Mouse (Mus musculus): ENCODE measurements at regions not wholly inside any gene's neighbourhood (a gene's known extent, or its start where the extent isn't known, plus 50 kb on each side); places are given as distances from the start of the nearest gene placed in this dataset.

GRCm38 (mm10) chr10:19269418-19269817 lies 86.9 kb upstream of the Olig3 start:
- Histone ChIP-seq H3K9me3 (ENCODE audit: control insufficient read depth, low read length) (no peaks in the 10 kb centered on the region), H3K9ac (ENCODE audit: low read depth, low read length) (no peak overlapping the region), H3K4me1 (ENCODE audit: control insufficient read depth, insufficient read depth, low read length) (no peaks in the 10 kb centered on the region), H3K4me3 (ENCODE audit: low read depth, low read length) (no peak overlapping the region), H3K27ac (replicated peaks; ENCODE audit: low read depth, low read length) (no peak overlapping the region), H3K36me3 (ENCODE audit: control insufficient read depth, insufficient read depth, low read length) (no peaks in the 10 kb centered on the region), H3K27me3 (replicated peaks; ENCODE audit: control insufficient read depth, insufficient read depth, low read length) (no peaks in the 10 kb centered on the region), H3K4me2 (ENCODE audit: low read depth, low read length) (no peak overlapping the region)
- WGBS: 70% methylated on average over 1 of the region's 1 CpGs
- DNase-seq (ENCODE audit: low spot score): no peak
- ATAC-seq (ENCODE audit: low read depth): no peak

GRCm38 (mm10) chr10:19268051-19268450 lies 88.3 kb upstream of the Olig3 start:
- no peak overlapping the region for H3K4me3 ChIP-seq (ENCODE audit: low read depth, low read length)
- no peaks in the 10 kb centered on the region for H3K4me1 ChIP-seq (ENCODE audit: control insufficient read depth, insufficient read depth, low read length)
- H3K9me3 ChIP-seq (ENCODE audit: control insufficient read depth, low read length): no peaks in the 10 kb centered on the region
- H3K27ac ChIP-seq (replicated peaks; ENCODE audit: low read depth, low read length): no peak overlapping the region
- 57% methylated on average over 4 of the region's 4 CpGs for WGBS
- peak; percentile 3 for DNase-seq (ENCODE audit: low spot score)
- H3K4me2 ChIP-seq (ENCODE audit: low read depth, low read length): no peak overlapping the region
- no peaks in the 10 kb centered on the region for H3K27me3 ChIP-seq (replicated peaks; ENCODE audit: control insufficient read depth, insufficient read depth, low read length)
- ATAC-seq (ENCODE audit: low read depth): no peak
- no peak overlapping the region for H3K9ac ChIP-seq (ENCODE audit: low read depth, low read length)
- no peaks in the 10 kb centered on the region for H3K36me3 ChIP-seq (ENCODE audit: control insufficient read depth, insufficient read depth, low read length)

GRCm38 (mm10) chr10:19240102-19240759 lies 116.1 kb upstream of the Olig3 start:
- ATAC-seq (ENCODE audit: low read depth) (0 out of 2 replicates have a peak, but pooled peaks have one; percentile 63), DNase-seq (ENCODE audit: low spot score) (peak; percentile 83)
- Histone ChIP-seq H3K4me2 (ENCODE audit: low read depth, low read length) (no peak overlapping the region), H3K9ac (ENCODE audit: low read depth, low read length) (no peak overlapping the region), H3K27me3 (replicated peaks; ENCODE audit: control insufficient read depth, insufficient read depth, low read length) (no peaks in the 10 kb centered on the region), H3K27ac (replicated peaks; ENCODE audit: low read depth, low read length) (no peak overlapping the region), H3K4me3 (ENCODE audit: low read depth, low read length) (no peak overlapping the region), H3K4me1 (ENCODE audit: control insufficient read depth, insufficient read depth, low read length) (no peaks in the 10 kb centered on the region), H3K9me3 (ENCODE audit: control insufficient read depth, low read length) (no peaks in the 10 kb centered on the region), H3K36me3 (ENCODE audit: control insufficient read depth, insufficient read depth, low read length) (no peaks in the 10 kb centered on the region)
- WGBS: 32% methylated on average over 8 of the region's 8 CpGs

- Histone ChIP-seq H3K4me3 (ENCODE audit: low read depth, low read length) (no peak overlapping the region), H3K27me3 (replicated peaks; ENCODE audit: control insufficient read depth, insufficient read depth, low read length) (no peaks in the 10 kb centered on the region), H3K36me3 (ENCODE audit: control insufficient read depth, insufficient read depth, low read length) (no peaks in the 10 kb centered on the region), H3K4me2 (ENCODE audit: low read depth, low read length) (no peak overlapping the region), H3K9ac (ENCODE audit: low read depth, low read length) (no peak overlapping the region), H3K9me3 (ENCODE audit: control insufficient read depth, low read length) (no peaks in the 10 kb centered on the region), H3K27ac (replicated peaks; ENCODE audit: low read depth, low read length) (no peak overlapping the region), H3K4me1 (ENCODE audit: control insufficient read depth, insufficient read depth, low read length) (no peaks in the 10 kb centered on the region)
- WGBS: 84% methylated on average over 5 of the region's 5 CpGs
- no peak for ATAC-seq (ENCODE audit: low read depth)
- DNase-seq (ENCODE audit: low spot score): no peak
These were observed 140.1 kb upstream of the Olig3 start for GRCm38 (mm10) chr10:19216240-19216639.

- Histone ChIP-seq H3K4me3 (ENCODE audit: low read depth, low read length) (no peak overlapping the region), H3K9ac (ENCODE audit: low read depth, low read length) (no peak overlapping the region), H3K27ac (replicated peaks; ENCODE audit: low read depth, low read length) (no peak overlapping the region), H3K27me3 (replicated peaks; ENCODE audit: control insufficient read depth, insufficient read depth, low read length) (no peaks in the 10 kb centered on the region), H3K4me2 (ENCODE audit: low read depth, low read length) (no peak overlapping the region), H3K4me1 (ENCODE audit: control insufficient read depth, insufficient read depth, low read length) (no peaks in the 10 kb centered on the region), H3K36me3 (ENCODE audit: control insufficient read depth, insufficient read depth, low read length) (no peaks in the 10 kb centered on the region), H3K9me3 (ENCODE audit: control insufficient read depth, low read length) (no peaks in the 10 kb centered on the region)
- no peak for ATAC-seq (ENCODE audit: low read depth)
- DNase-seq (ENCODE audit: low spot score): no peak
- 85% methylated on average over 2 of the region's 2 CpGs for WGBS
These were observed 146.6 kb upstream of the Olig3 start for GRCm38 (mm10) chr10:19209751-19210150.

GRCm38 (mm10) chr10:19208101-19208722 lies 148.1 kb upstream of the Olig3 start:
- Histone ChIP-seq H3K4me3 (ENCODE audit: low read depth, low read length) (no peak overlapping the region), H3K4me1 (ENCODE audit: control insufficient read depth, insufficient read depth, low read length) (no peaks in the 10 kb centered on the region), H3K36me3 (ENCODE audit: control insufficient read depth, insufficient read depth, low read length) (no peaks in the 10 kb centered on the region), H3K9ac (ENCODE audit: low read depth, low read length) (no peak overlapping the region), H3K27me3 (replicated peaks; ENCODE audit: control insufficient read depth, insufficient read depth, low read length) (no peaks in the 10 kb centered on the region), H3K9me3 (ENCODE audit: control insufficient read depth, low read length) (no peaks in the 10 kb centered on the region), H3K27ac (replicated peaks; ENCODE audit: low read depth, low read length) (no peak overlapping the region), H3K4me2 (ENCODE audit: low read depth, low read length) (peak overlapping the region; percentile 33)
- peak; percentile 47 for DNase-seq (ENCODE audit: low spot score)
- peak; percentile 82 for ATAC-seq (ENCODE audit: low read depth)
- 11% methylated on average over 12 of the region's 12 CpGs for WGBS

- H3K4me1 ChIP-seq (ENCODE audit: control insufficient read depth, insufficient read depth, low read length): no peaks in the 10 kb centered on the region
- no peak overlapping the region for H3K4me3 ChIP-seq (ENCODE audit: low read depth, low read length)
- no peaks in the 10 kb centered on the region for H3K36me3 ChIP-seq (ENCODE audit: control insufficient read depth, insufficient read depth, low read length)
- no peak for DNase-seq (ENCODE audit: low spot score)
- H3K4me2 ChIP-seq (ENCODE audit: low read depth, low read length): no peak overlapping the region
- H3K9me3 ChIP-seq (ENCODE audit: control insufficient read depth, low read length): no peaks in the 10 kb centered on the region
- H3K9ac ChIP-seq (ENCODE audit: low read depth, low read length): no peak overlapping the region
- WGBS: 70% methylated on average over 2 of the region's 2 CpGs
- no peak overlapping the region for H3K27ac ChIP-seq (replicated peaks; ENCODE audit: low read depth, low read length)
- ATAC-seq (ENCODE audit: low read depth): no peak
- no peaks in the 10 kb centered on the region for H3K27me3 ChIP-seq (replicated peaks; ENCODE audit: control insufficient read depth, insufficient read depth, low read length)
These were observed 148.8 kb upstream of the Olig3 start for GRCm38 (mm10) chr10:19207505-19207904.

- no peak overlapping the region for H3K4me3 ChIP-seq (ENCODE audit: low read depth, low read length)
- no peaks in the 10 kb centered on the region for H3K4me1 ChIP-seq (ENCODE audit: control insufficient read depth, insufficient read depth, low read length)
- DNase-seq (ENCODE audit: low spot score): no peak
- no peaks in the 10 kb centered on the region for H3K27me3 ChIP-seq (replicated peaks; ENCODE audit: control insufficient read depth, insufficient read depth, low read length)
- no peaks in the 10 kb centered on the region for H3K36me3 ChIP-seq (ENCODE audit: control insufficient read depth, insufficient read depth, low read length)
- H3K27ac ChIP-seq (replicated peaks; ENCODE audit: low read depth, low read length): no peak overlapping the region
- no peak for ATAC-seq (ENCODE audit: low read depth)
- no peaks in the 10 kb centered on the region for H3K9me3 ChIP-seq (ENCODE audit: control insufficient read depth, low read length)
- no peak overlapping the region for H3K9ac ChIP-seq (ENCODE audit: low read depth, low read length)
- WGBS: 91% methylated on average over 2 of the region's 2 CpGs
- no peak overlapping the region for H3K4me2 ChIP-seq (ENCODE audit: low read depth, low read length)
These were observed 156.0 kb upstream of the Olig3 start for GRCm38 (mm10) chr10:19200311-19200710.

GRCm38 (mm10) chr10:19195676-19196075 lies 160.7 kb upstream of the Olig3 start:
- ATAC-seq (ENCODE audit: low read depth) (no peak), DNase-seq (ENCODE audit: low spot score) (no peak)
- H3K9me3 ChIP-seq (ENCODE audit: control insufficient read depth, low read length): no peaks in the 10 kb centered on the region
- H3K4me1 ChIP-seq (ENCODE audit: control insufficient read depth, insufficient read depth, low read length): peaks cover 9% of the 10 kb centered on the region; the same call in 1 of the 2 replicates
- H3K27me3 ChIP-seq (replicated peaks; ENCODE audit: control insufficient read depth, insufficient read depth, low read length): no peaks in the 10 kb centered on the region
- H3K9ac ChIP-seq (ENCODE audit: low read depth, low read length): no peak overlapping the region
- 78% methylated on average over 7 of the region's 7 CpGs for WGBS
- H3K27ac ChIP-seq (replicated peaks; ENCODE audit: low read depth, low read length): no peak overlapping the region
- H3K36me3 ChIP-seq (ENCODE audit: control insufficient read depth, insufficient read depth, low read length): no peaks in the 10 kb centered on the region
- H3K4me2 ChIP-seq (ENCODE audit: low read depth, low read length): no peak overlapping the region
- H3K4me3 ChIP-seq (ENCODE audit: low read depth, low read length): no peak overlapping the region
